Mouse (Mus musculus): ENCODE results near the gene Stt3b. TPM values are rescaled to one million over a fixed set of nuclear protein-coding genes. Genes with fewer than 3 reads are reported as not detected.

The Stt3b gene
- polyA plus RNA-seq, 1 experiment from 2014 or later = 74.6 TPM

GRCm38 (mm10) chr9:115340212-115340815 lies 30.1 kb upstream of the Stt3b start:
- Histone ChIP-seq H3K4me2 (ENCODE audit: low read length) (no peak overlapping the region), H3K9ac (replicated peaks; ENCODE audit: low read depth, low read length) (no peak overlapping the region), H3K36me3 (ENCODE audit: control insufficient read depth, insufficient read depth) (no peaks in the 10 kb centered on the region), H3K4me3 (replicated peaks; ENCODE audit: low read length) (no peak overlapping the region), H3K4me1 (replicated peaks; ENCODE audit: control insufficient read depth, insufficient read depth, low read length) (peaks cover 34% of the 10 kb centered on the region), H3K27ac (ENCODE audit: low read length) (peak overlapping the region; percentile 2; the same call in 1 of the 2 replicates), H3K9me3 (ENCODE audit: control insufficient read depth, low read length) (no peaks in the 10 kb centered on the region), H3K27me3 (replicated peaks; ENCODE audit: control insufficient read depth, insufficient read depth, low read length) (no peaks in the 10 kb centered on the region)
- WGBS = 33% methylated on average over 12 of the region's 12 CpGs
- ATAC-seq = no peak

DNA sequence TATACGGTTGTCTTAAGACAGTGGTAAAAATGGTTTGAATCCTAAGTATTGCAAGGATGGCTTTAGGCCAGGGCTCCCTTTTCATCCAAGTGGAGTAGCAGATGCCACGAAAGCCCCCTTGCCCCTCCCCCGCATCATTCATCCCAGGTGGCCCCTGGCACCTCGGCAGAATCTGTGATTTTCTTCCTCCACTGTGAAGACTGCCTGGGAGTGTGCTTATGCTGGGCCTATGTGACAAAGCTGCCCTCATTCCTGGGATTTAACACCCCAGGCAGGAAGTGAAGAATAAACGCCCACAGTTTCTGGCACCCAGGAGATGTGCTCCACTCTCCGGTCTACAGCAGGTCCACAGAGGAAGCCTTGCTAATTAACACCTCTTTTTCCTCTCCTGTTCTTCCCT lies 28.6 kb upstream of the Stt3b start:
- peak; percentile 91 for ATAC-seq
- Histone ChIP-seq H3K4me3 (replicated peaks; ENCODE audit: low read length) (no peak overlapping the region), H3K27ac (ENCODE audit: low read length) (peak overlapping the region; percentile 72), H3K4me2 (ENCODE audit: low read length) (no peak overlapping the region), H3K9ac (replicated peaks; ENCODE audit: low read depth, low read length) (no peak overlapping the region), H3K36me3 (ENCODE audit: control insufficient read depth, insufficient read depth) (no peaks in the 10 kb centered on the region), H3K9me3 (ENCODE audit: control insufficient read depth, low read length) (no peaks in the 10 kb centered on the region), H3K4me1 (replicated peaks; ENCODE audit: control insufficient read depth, insufficient read depth, low read length) (peaks cover 37% of the 10 kb centered on the region), H3K27me3 (replicated peaks; ENCODE audit: control insufficient read depth, insufficient read depth, low read length) (no peaks in the 10 kb centered on the region)
- 21% methylated on average over 6 of the region's 6 CpGs for WGBS

DNA sequence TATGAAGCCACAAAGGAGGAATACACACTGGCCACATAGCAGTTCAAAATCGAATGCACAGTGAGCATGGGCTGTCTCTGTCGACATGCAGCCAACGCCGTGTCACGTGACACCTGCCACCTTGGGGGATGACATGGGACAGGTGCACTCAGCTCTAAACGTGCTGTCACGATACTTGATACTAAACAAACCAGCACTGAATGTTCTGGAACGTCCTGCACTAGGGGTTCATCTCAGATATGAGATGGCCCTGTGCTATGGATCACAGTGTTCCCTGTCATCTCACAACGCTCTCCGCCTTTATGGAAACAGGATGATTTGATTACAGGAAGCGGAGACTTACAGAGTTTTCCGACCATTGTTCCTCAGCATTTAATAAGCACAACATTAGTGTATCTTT lies 22.8 kb upstream of the Stt3b start:
- H3K4me3 ChIP-seq (replicated peaks; ENCODE audit: low read length) = no peak overlapping the region
- ATAC-seq = no peak
- H3K27ac ChIP-seq (ENCODE audit: low read length) = no peak overlapping the region; the same call in 1 of the 2 replicates
- H3K9me3 ChIP-seq (ENCODE audit: control insufficient read depth, low read length) = no peaks in the 10 kb centered on the region
- H3K27me3 ChIP-seq (replicated peaks; ENCODE audit: control insufficient read depth, insufficient read depth, low read length) = no peaks in the 10 kb centered on the region
- peaks cover 10% of the 10 kb centered on the region; the same call in 1 of the 2 replicates for H3K4me1 ChIP-seq (replicated peaks; ENCODE audit: control insufficient read depth, insufficient read depth, low read length)
- H3K36me3 ChIP-seq (ENCODE audit: control insufficient read depth, insufficient read depth) = no peaks in the 10 kb centered on the region
- no peak overlapping the region for H3K4me2 ChIP-seq (ENCODE audit: low read length)
- H3K9ac ChIP-seq (replicated peaks; ENCODE audit: low read depth, low read length) = no peak overlapping the region
- WGBS = 72% methylated on average over 12 of the region's 12 CpGs

DNA sequence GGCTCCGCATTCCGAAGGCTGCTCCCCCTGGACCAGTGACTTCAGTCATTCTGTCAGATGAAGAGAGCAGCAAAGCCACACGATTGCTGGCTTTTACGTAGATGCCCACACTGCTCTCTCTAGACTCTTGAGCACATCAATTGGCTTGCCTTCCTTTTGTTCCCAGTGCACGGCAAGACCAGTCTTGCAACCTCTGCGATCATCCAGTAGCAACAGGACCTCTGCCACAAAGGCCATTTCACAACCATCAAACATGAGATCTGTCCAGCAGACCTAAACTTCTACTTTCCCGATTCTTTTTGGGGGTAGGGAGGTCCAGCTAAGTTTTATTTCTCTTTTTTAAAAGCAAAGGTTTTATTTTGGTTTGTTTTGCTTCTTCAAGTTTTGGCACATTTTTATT lies 22.1 kb upstream of the Stt3b start:
- Histone ChIP-seq H3K36me3 (ENCODE audit: control insufficient read depth, insufficient read depth) (no peaks in the 10 kb centered on the region), H3K4me1 (replicated peaks; ENCODE audit: control insufficient read depth, insufficient read depth, low read length) (peaks cover 7% of the 10 kb centered on the region; the same call in 1 of the 2 replicates), H3K4me3 (replicated peaks; ENCODE audit: low read length) (no peak overlapping the region), H3K27ac (ENCODE audit: low read length) (no peak overlapping the region), H3K27me3 (replicated peaks; ENCODE audit: control insufficient read depth, insufficient read depth, low read length) (no peaks in the 10 kb centered on the region), H3K4me2 (ENCODE audit: low read length) (no peak overlapping the region), H3K9me3 (ENCODE audit: control insufficient read depth, low read length) (no peaks in the 10 kb centered on the region), H3K9ac (replicated peaks; ENCODE audit: low read depth, low read length) (no peak overlapping the region)
- no peak for ATAC-seq
- 89% methylated on average over 7 of the region's 7 CpGs for WGBS

- H3K9me3 ChIP-seq (ENCODE audit: control insufficient read depth, low read length) = no peaks in the 10 kb centered on the region
- WGBS = 57% methylated on average over 6 of the region's 6 CpGs
- H3K4me2 ChIP-seq (ENCODE audit: low read length) = no peak overlapping the region
- no peak for ATAC-seq
- H3K9ac ChIP-seq (replicated peaks; ENCODE audit: low read depth, low read length) = no peak overlapping the region
- H3K27me3 ChIP-seq (replicated peaks; ENCODE audit: control insufficient read depth, insufficient read depth, low read length) = no peaks in the 10 kb centered on the region
- H3K4me3 ChIP-seq (replicated peaks; ENCODE audit: low read length) = no peak overlapping the region
- no peak overlapping the region for H3K27ac ChIP-seq (ENCODE audit: low read length)
- no peaks in the 10 kb centered on the region for H3K36me3 ChIP-seq (ENCODE audit: control insufficient read depth, insufficient read depth)
- peaks cover 7% of the 10 kb centered on the region; the same call in 1 of the 2 replicates for H3K4me1 ChIP-seq (replicated peaks; ENCODE audit: control insufficient read depth, insufficient read depth, low read length)
Measured at GRCm38 (mm10) chr9:115330861-115331476, 20.7 kb upstream of the Stt3b start.

- H3K36me3 ChIP-seq (ENCODE audit: control insufficient read depth, insufficient read depth) = no peaks in the 10 kb centered on the region
- H3K9ac ChIP-seq (replicated peaks; ENCODE audit: low read depth, low read length) = no peak overlapping the region
- H3K27me3 ChIP-seq (replicated peaks; ENCODE audit: control insufficient read depth, insufficient read depth, low read length) = no peaks in the 10 kb centered on the region
- no peak overlapping the region for H3K27ac ChIP-seq (ENCODE audit: low read length)
- 82% methylated on average over 4 of the region's 4 CpGs for WGBS
- no peaks in the 10 kb centered on the region for H3K9me3 ChIP-seq (ENCODE audit: control insufficient read depth, low read length)
- H3K4me3 ChIP-seq (replicated peaks; ENCODE audit: low read length) = no peak overlapping the region
- H3K4me2 ChIP-seq (ENCODE audit: low read length) = no peak overlapping the region
- no peak for ATAC-seq
- peaks cover 7% of the 10 kb centered on the region for H3K4me1 ChIP-seq (replicated peaks; ENCODE audit: control insufficient read depth, insufficient read depth, low read length)
Measured at GRCm38 (mm10) chr9:115326533-115326890, 16.3 kb upstream of the Stt3b start.

DNA sequence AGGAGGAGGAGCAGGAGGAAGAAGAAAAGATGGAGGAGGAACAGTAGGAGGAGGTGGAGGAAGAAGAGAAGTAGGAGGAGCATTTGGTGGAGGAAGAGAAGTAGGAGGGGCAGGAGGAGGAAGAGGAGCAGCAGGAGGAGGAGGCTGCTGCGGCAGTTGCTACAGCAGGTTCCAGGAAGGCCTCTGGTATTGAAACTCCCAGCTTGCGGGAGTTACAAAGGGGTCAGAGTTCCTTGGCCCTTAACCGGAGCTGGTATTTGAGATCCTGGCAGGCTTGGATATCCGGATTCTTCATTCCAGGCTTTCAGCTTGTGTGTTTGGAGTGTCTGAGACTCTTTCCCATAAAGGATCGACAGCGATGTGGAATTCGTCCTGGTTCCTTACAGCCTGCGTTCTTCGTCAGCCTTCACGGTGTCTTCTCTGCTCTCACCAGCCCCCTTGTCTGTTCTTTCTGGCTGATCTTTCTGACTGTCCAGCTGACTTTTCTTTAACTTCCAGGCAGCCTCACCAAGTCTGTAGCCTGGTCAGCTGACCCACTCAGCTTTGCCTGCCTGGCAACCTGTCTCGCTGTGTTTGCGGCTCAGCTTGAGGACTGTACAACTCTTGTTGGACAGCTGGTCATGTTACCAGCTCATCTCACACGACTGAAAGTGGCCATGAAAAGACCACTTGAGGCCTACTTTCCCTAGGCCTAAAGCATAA lies 15.8 kb upstream of the Stt3b start:
- no peak overlapping the region for H3K4me2 ChIP-seq (ENCODE audit: low read length)
- H3K4me3 ChIP-seq (replicated peaks; ENCODE audit: low read length) = no peak overlapping the region
- WGBS = 88% methylated on average over 13 of the region's 13 CpGs
- peaks cover 7% of the 10 kb centered on the region for H3K4me1 ChIP-seq (replicated peaks; ENCODE audit: control insufficient read depth, insufficient read depth, low read length)
- no peaks in the 10 kb centered on the region for H3K9me3 ChIP-seq (ENCODE audit: control insufficient read depth, low read length)
- no peak overlapping the region for H3K9ac ChIP-seq (replicated peaks; ENCODE audit: low read depth, low read length)
- ATAC-seq = no peak
- H3K27me3 ChIP-seq (replicated peaks; ENCODE audit: control insufficient read depth, insufficient read depth, low read length) = no peaks in the 10 kb centered on the region
- no peaks in the 10 kb centered on the region for H3K36me3 ChIP-seq (ENCODE audit: control insufficient read depth, insufficient read depth)
- no peak overlapping the region for H3K27ac ChIP-seq (ENCODE audit: low read length)

- Histone ChIP-seq H3K4me2 (ENCODE audit: low read length) (no peak overlapping the region; the same call in 1 of the 2 replicates), H3K27ac (ENCODE audit: low read length) (no peak overlapping the region), H3K9ac (replicated peaks; ENCODE audit: low read depth, low read length) (no peak overlapping the region), H3K36me3 (ENCODE audit: control insufficient read depth, insufficient read depth) (no peaks in the 10 kb centered on the region), H3K27me3 (replicated peaks; ENCODE audit: control insufficient read depth, insufficient read depth, low read length) (no peaks in the 10 kb centered on the region), H3K4me3 (replicated peaks; ENCODE audit: low read length) (no peak overlapping the region), H3K4me1 (replicated peaks; ENCODE audit: control insufficient read depth, insufficient read depth, low read length) (peaks cover 7% of the 10 kb centered on the region), H3K9me3 (ENCODE audit: control insufficient read depth, low read length) (no peaks in the 10 kb centered on the region)
- WGBS = 7% methylated on average over 10 of the region's 10 CpGs
- no peak for ATAC-seq
Measured at GRCm38 (mm10) chr9:115323572-115323971, 13.4 kb upstream of the Stt3b start.

DNA sequence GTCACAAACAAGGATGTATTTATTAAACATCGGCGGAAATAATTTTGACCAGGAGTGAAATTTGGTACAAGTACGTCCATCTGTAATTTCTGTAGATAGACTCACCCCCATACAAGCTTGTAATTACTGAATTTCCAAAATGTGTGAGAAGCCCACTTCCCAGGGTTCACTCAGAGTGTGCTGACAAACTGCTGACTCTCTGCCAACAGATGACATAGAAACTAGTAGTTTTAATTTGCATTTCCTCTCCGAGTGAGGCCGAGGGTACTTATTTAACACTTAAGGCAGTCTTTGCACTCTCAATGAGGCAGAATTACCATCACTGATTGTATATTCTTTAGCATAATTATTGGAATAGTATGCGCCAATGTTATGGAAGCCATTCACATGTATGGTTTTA lies 12.2 kb upstream of the Stt3b start:
- Histone ChIP-seq H3K4me1 (replicated peaks; ENCODE audit: control insufficient read depth, insufficient read depth, low read length) (peaks cover 7% of the 10 kb centered on the region), H3K27ac (ENCODE audit: low read length) (no peak overlapping the region), H3K9me3 (ENCODE audit: control insufficient read depth, low read length) (no peaks in the 10 kb centered on the region), H3K4me2 (ENCODE audit: low read length) (no peak overlapping the region), H3K4me3 (replicated peaks; ENCODE audit: low read length) (no peak overlapping the region), H3K27me3 (replicated peaks; ENCODE audit: control insufficient read depth, insufficient read depth, low read length) (no peaks in the 10 kb centered on the region), H3K36me3 (ENCODE audit: control insufficient read depth, insufficient read depth) (no peaks in the 10 kb centered on the region), H3K9ac (replicated peaks; ENCODE audit: low read depth, low read length) (no peak overlapping the region)
- 44% methylated on average over 6 of the region's 6 CpGs for WGBS
- ATAC-seq = peak; percentile 75

All from forebrain, embryonic 16.5 days (tissue).